Mouse (Mus musculus) MEL (cell line): ENCODE measurements around the gene Nucks1. TPM values are rescaled to one million over a fixed set of nuclear protein-coding genes. Genes with fewer than 3 reads are reported as not detected.
A peak's percentile ranks its signal among the peaks of the same experiment; 100 is the strongest.

Source experiments
- DNase-seq: peaks from one replicate; pipeline ENCODE4 v3.0.0; 2011; ENCODE audit warnings: low read depth, low spot score
- H3K27ac ChIP-seq: 2 replicates; pipeline ENCODE4 v1.5.1; 2012; ENCODE audit warnings: low read depth, mild to moderate bottlenecking, control low read depth, low read length, moderate library complexity; ENCODE audit not compliant: control insufficient read depth
- H3K27me3 ChIP-seq, 2 experiments: fragments of 150-350 bp in 1 of 2; sonication (generic) in 1 of 2; 2 replicates each; pipeline ENCODE4 v1.6.1; 2012; ENCODE audit warnings: low read length in 2 of 2, mild to moderate bottlenecking in 2 of 2, improper control_type of control experiment in 1 of 2, moderate library complexity in 1 of 2; ENCODE audit not compliant: insufficient read depth in 2 of 2, control insufficient read depth in 1 of 2
- H3K36me3 ChIP-seq, 2 experiments: 2 replicates each; pipeline ENCODE4 v1.6.1; 2012 to 2014; ENCODE audit warnings: low read length in 2 of 2, improper control_type of control experiment in 1 of 2, inconsistent platforms in 1 of 2, mild to moderate bottlenecking in 1 of 2; ENCODE audit not compliant: insufficient read depth in 2 of 2, control insufficient read depth in 1 of 2
- H3K4me1 ChIP-seq, 2 experiments: fragments of 150-350 bp in 1 of 2; sonication (generic) in 1 of 2; 2 replicates each; pipeline ENCODE4 v1.6.1; 2012; ENCODE audit warnings: low read length in 2 of 2, improper control_type of control experiment in 1 of 2, mild to moderate bottlenecking in 1 of 2; ENCODE audit not compliant: insufficient read depth in 2 of 2, control insufficient read depth in 1 of 2
- H3K4me3 ChIP-seq, 2 experiments: fragments of 150-350 bp in 1 of 2; sonication (generic) in 1 of 2; 2 replicates each; pipeline ENCODE4 v1.5.1; 2012; ENCODE audit warnings: low read depth in 2 of 2, low read length in 2 of 2, mild to moderate bottlenecking in 2 of 2, moderate library complexity in 2 of 2, control low read depth in 1 of 2, improper control_type of control experiment in 1 of 2; ENCODE audit not compliant: control insufficient read depth in 1 of 2, insufficient read depth in 1 of 2
- H3K79me2 ChIP-seq: 2 replicates; pipeline ENCODE4 v1.6.1; 2012; ENCODE audit warnings: mild to moderate bottlenecking, low read length, moderate library complexity; ENCODE audit not compliant: control insufficient read depth, poor library complexity, insufficient read depth
- H3K9ac ChIP-seq: 2 replicates; pipeline ENCODE4 v1.6.1; 2012; ENCODE audit warnings: low read depth, mild to moderate bottlenecking, control low read depth, low read length, moderate library complexity; ENCODE audit not compliant: control insufficient read depth, poor library complexity, severe bottlenecking
- H3K9me3 ChIP-seq: fragments of 150-350 bp; sonication (generic); replicated peaks from 2 replicates; pipeline ENCODE4 v1.6.1; 2012; ENCODE audit warnings: mild to moderate bottlenecking, low read length, improper control_type of control experiment, moderate library complexity; ENCODE audit not compliant: insufficient read depth
- BHLHE40 ChIP-seq: IDR thresholded peaks from 2 replicates; pipeline ENCODE4 v1.6.1; 2012; ENCODE audit warnings: low read depth, mild to moderate bottlenecking, inconsistent platforms, low read length, improper control_type of control experiment, borderline replicate concordance
- CHD1 ChIP-seq: IDR thresholded peaks from 2 replicates; pipeline ENCODE4 v1.6.1; 2012; ENCODE audit warnings: low read depth, mild to moderate bottlenecking, inconsistent platforms, low read length, improper control_type of control experiment
- CHD2 ChIP-seq: IDR thresholded peaks from 2 replicates; pipeline ENCODE4 v1.6.1; 2011; ENCODE audit warnings: low read length, improper control_type of control experiment
- CTCF ChIP-seq, 3 experiments: IDR thresholded peaks in 2 of 3; conservative IDR thresholded peaks in 1 of 3; 2 replicates each; pipeline ENCODE4 v1.5.1; 2011 to 2012; ENCODE audit warnings: low read length in 3 of 3, low read depth in 2 of 3, mild to moderate bottlenecking in 2 of 3, improper control_type of control experiment in 1 of 3, inconsistent platforms in 1 of 3, mixed read lengths in 1 of 3, moderate library complexity in 1 of 3; ENCODE audit not compliant: control insufficient read depth in 1 of 3, insufficient read depth in 1 of 3, poor library complexity in 1 of 3, severe bottlenecking in 1 of 3
- E2F4 ChIP-seq: IDR thresholded peaks from 2 replicates; pipeline ENCODE4 v1.6.1; 2011; ENCODE audit warnings: low read depth, low read length, improper control_type of control experiment, borderline replicate concordance
- ELF1 ChIP-seq: IDR thresholded peaks from 2 replicates; pipeline ENCODE4 v1.6.1; 2014; ENCODE audit warnings: low read depth, mild to moderate bottlenecking, inconsistent platforms, low read length, improper control_type of control experiment, moderate library complexity
- EP300 ChIP-seq, 2 experiments: IDR thresholded peaks; 2 replicates each; pipeline ENCODE4 v1.6.1; 2011; ENCODE audit warnings: improper control_type of control experiment in 2 of 2, low read length in 2 of 2, low read depth in 1 of 2, mild to moderate bottlenecking in 1 of 2
- ETS1 ChIP-seq: IDR thresholded peaks from 2 replicates; pipeline ENCODE4 v1.6.1; 2012; ENCODE audit warnings: low read depth, mild to moderate bottlenecking, inconsistent platforms, low read length, improper control_type of control experiment, moderate library complexity
- GABPA ChIP-seq: IDR thresholded peaks from 2 replicates; pipeline ENCODE4 v1.6.1; 2012; ENCODE audit warnings: low read depth, mild to moderate bottlenecking, inconsistent platforms, low read length, improper control_type of control experiment, moderate library complexity
- HCFC1 ChIP-seq: IDR thresholded peaks from 2 replicates; pipeline ENCODE4 v1.6.1; 2012; ENCODE audit warnings: low read depth, mild to moderate bottlenecking, inconsistent platforms, low read length, improper control_type of control experiment, moderate library complexity
- JUND ChIP-seq: IDR thresholded peaks from 2 replicates; pipeline ENCODE4 v1.6.1; 2011; ENCODE audit warnings: low read depth, mild to moderate bottlenecking, improper control_type of control experiment, low read length
- KAT2A ChIP-seq: conservative IDR thresholded peaks from 2 replicates; pipeline ENCODE4 v1.6.1; 2012; ENCODE audit warnings: low read depth, low read length, improper control_type of control experiment, inconsistent platforms
- MAFK ChIP-seq: IDR thresholded peaks from 2 replicates; pipeline ENCODE4 v1.6.1; 2011; ENCODE audit warnings: low read depth, mild to moderate bottlenecking, low read length, improper control_type of control experiment, borderline replicate concordance
- MAX ChIP-seq: IDR thresholded peaks from 2 replicates; pipeline ENCODE4 v1.6.1; 2011; ENCODE audit warnings: low read length, improper control_type of control experiment
- MAZ ChIP-seq: IDR thresholded peaks from 2 replicates; pipeline ENCODE4 v1.6.1; 2012; ENCODE audit warnings: low read depth, mild to moderate bottlenecking, inconsistent platforms, low read length, improper control_type of control experiment
- MEF2A ChIP-seq: IDR thresholded peaks from 2 replicates; pipeline ENCODE4 v1.6.1; 2014; ENCODE audit warnings: low read depth, mild to moderate bottlenecking, inconsistent platforms, low read length, improper control_type of control experiment; ENCODE audit not compliant: poor library complexity, insufficient replicate concordance, severe bottlenecking; ENCODE audit errors: extremely low read depth
- MXI1 ChIP-seq: IDR thresholded peaks from 2 replicates; pipeline ENCODE4 v1.6.1; 2011; ENCODE audit warnings: mild to moderate bottlenecking, low read depth, low read length, improper control_type of control experiment
- MYB ChIP-seq: IDR thresholded peaks from 2 replicates; pipeline ENCODE4 v1.6.1; 2011; ENCODE audit warnings: mild to moderate bottlenecking, low read depth, low read length, improper control_type of control experiment
- MYC ChIP-seq: IDR thresholded peaks from 2 replicates; pipeline ENCODE4 v1.6.1; 2011; ENCODE audit warnings: low read depth, mild to moderate bottlenecking, low read length, improper control_type of control experiment, moderate library complexity
- NRF1 ChIP-seq: IDR thresholded peaks from 2 replicates; pipeline ENCODE4 v1.6.1; 2014; ENCODE audit warnings: low read depth, mild to moderate bottlenecking, inconsistent platforms, low read length, improper control_type of control experiment, moderate library complexity; ENCODE audit not compliant: poor library complexity, insufficient read depth, severe bottlenecking
- POLR2A ChIP-seq, 2 experiments: IDR thresholded peaks; 2 replicates each; pipeline ENCODE4 v1.6.1; 2011 to 2012; ENCODE audit warnings: low read length in 2 of 2, mild to moderate bottlenecking in 2 of 2, control low read depth in 1 of 2, improper control_type of control experiment in 1 of 2, low read depth in 1 of 2, moderate library complexity in 1 of 2; ENCODE audit not compliant: control insufficient read depth in 1 of 2, insufficient read depth in 1 of 2, poor library complexity in 1 of 2
- POLR2AphosphoS2 ChIP-seq: IDR thresholded peaks from 2 replicates; pipeline ENCODE4 v1.6.1; 2011; ENCODE audit warnings: low read length, improper control_type of control experiment
- POLR2AphosphoS5 ChIP-seq: IDR thresholded peaks from 2 replicates; pipeline ENCODE4 v1.6.1; 2012; ENCODE audit warnings: low read depth, borderline replicate concordance, mild to moderate bottlenecking, inconsistent platforms, low read length, moderate library complexity, mixed read lengths
- RAD21 ChIP-seq: IDR thresholded peaks from 2 replicates; pipeline ENCODE4 v1.6.1; 2011; ENCODE audit warnings: mild to moderate bottlenecking, low read depth, low read length, improper control_type of control experiment
- RCOR1 ChIP-seq: IDR thresholded peaks from 2 replicates; pipeline ENCODE4 v1.6.1; 2012; ENCODE audit warnings: low read depth, mild to moderate bottlenecking, inconsistent platforms, low read length, improper control_type of control experiment
- SIN3A ChIP-seq: IDR thresholded peaks from 2 replicates; pipeline ENCODE4 v1.6.1; 2012; ENCODE audit warnings: low read length, improper control_type of control experiment, inconsistent platforms
- SMC3 ChIP-seq: IDR thresholded peaks from 2 replicates; pipeline ENCODE4 v1.6.1; 2011; ENCODE audit warnings: low read depth, low read length, improper control_type of control experiment
- TAL1 ChIP-seq: IDR thresholded peaks from 2 replicates; pipeline ENCODE4 v1.6.1; 2012; ENCODE audit warnings: mild to moderate bottlenecking, inconsistent platforms, low read length, moderate library complexity, mixed read lengths
- TBP ChIP-seq: IDR thresholded peaks from 2 replicates; pipeline ENCODE4 v1.8.0; 2011; ENCODE audit warnings: low read depth, low read length, improper control_type of control experiment
- TCF12 ChIP-seq: IDR thresholded peaks from 2 replicates; pipeline ENCODE4 v1.6.1; 2014; ENCODE audit warnings: low read depth, mild to moderate bottlenecking, inconsistent platforms, low read length, improper control_type of control experiment, moderate library complexity
- UBTF ChIP-seq: IDR thresholded peaks from 2 replicates; pipeline ENCODE4 v1.6.1; 2012; ENCODE audit warnings: low read depth, mild to moderate bottlenecking, inconsistent platforms, low read length, improper control_type of control experiment, moderate library complexity, borderline replicate concordance; ENCODE audit not compliant: insufficient read depth
- USF1 ChIP-seq: IDR thresholded peaks from 2 replicates; pipeline ENCODE4 v1.6.1; 2014; ENCODE audit warnings: low read depth, mild to moderate bottlenecking, inconsistent platforms, low read length, improper control_type of control experiment, moderate library complexity
- USF2 ChIP-seq, 2 experiments: IDR thresholded peaks; 2 replicates each; pipeline ENCODE4 v1.6.1; 2011 to 2012; ENCODE audit warnings: improper control_type of control experiment in 2 of 2, low read length in 2 of 2, borderline replicate concordance in 1 of 2, inconsistent platforms in 1 of 2, low read depth in 1 of 2, mild to moderate bottlenecking in 1 of 2; ENCODE audit not compliant: insufficient read depth in 1 of 2
- ZC3H11A ChIP-seq: IDR thresholded peaks from 2 replicates; pipeline ENCODE4 v1.6.1; 2012; ENCODE audit warnings: low read depth, mild to moderate bottlenecking, inconsistent platforms, low read length, improper control_type of control experiment
- ZMIZ1 ChIP-seq: IDR thresholded peaks from 2 replicates; pipeline ENCODE4 v1.6.1; 2012; ENCODE audit warnings: low read depth, mild to moderate bottlenecking, inconsistent platforms, low read length, improper control_type of control experiment, moderate library complexity
- ZNF384 ChIP-seq: IDR thresholded peaks from 2 replicates; pipeline ENCODE4 v1.6.1; 2012; ENCODE audit warnings: low read depth, mild to moderate bottlenecking, inconsistent platforms, low read length, improper control_type of control experiment
- polyA plus RNA-seq, 2 experiments: library from polyadenylated mRNA; stranded (reverse) in 1 of 2; unstranded in 1 of 2; fragments of >175 nt in 1 of 2; fragments of >200 nt in 1 of 2; gene quantifications; 2 replicates each; pipeline versions ENCODE4 v1.2.1 to v1.2.4; 2012; ENCODE audit warnings: low replicate concordance in 2 of 2, low read depth in 1 of 2; ENCODE audit not compliant: insufficient read length in 2 of 2, insufficient read depth in 1 of 2, missing spikeins in 1 of 2
- total RNA-seq: library from RNA; depleted of rRNA; stranded (reverse); fragments of 300-350 nt; gene quantifications from 2 replicates; pipeline ENCODE4 v1.2.3, GENCODE M21; 2012

The Nucks1 gene
- total and polyA plus RNA-seq, 3 experiments, result 53.7 to 113 (median 84.0) TPM

DNA sequence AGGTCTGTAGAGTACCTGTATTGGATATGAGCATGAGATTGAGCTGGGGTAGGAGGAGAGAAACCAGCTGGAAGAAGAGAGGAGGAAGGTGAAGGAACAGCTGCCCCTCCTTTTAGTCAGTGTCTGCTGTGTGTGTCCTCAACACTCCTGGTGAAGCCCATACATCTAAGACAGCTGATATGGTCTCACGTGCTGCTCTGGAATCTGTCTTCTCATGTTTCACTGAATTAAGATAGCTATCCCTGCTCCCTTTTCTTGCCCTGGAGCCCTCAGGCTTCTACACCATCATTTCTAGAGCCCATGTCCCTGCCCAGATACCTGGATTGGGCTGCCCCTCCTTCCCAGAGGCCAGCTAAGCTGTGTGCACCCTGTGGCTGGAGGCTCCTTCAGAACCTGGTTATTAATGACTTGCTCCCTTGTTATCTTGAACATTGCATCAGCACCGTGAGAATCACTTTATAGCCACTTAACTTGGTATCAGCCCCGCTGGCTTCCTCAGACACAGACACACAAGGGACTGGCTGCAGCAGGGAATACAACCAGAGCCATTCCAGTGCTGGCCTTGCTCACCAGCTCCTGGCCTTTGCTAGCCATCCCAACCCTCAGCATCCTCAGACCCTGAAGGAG, 44.9 kb downstream of the Nucks1 start:
- Histone ChIP-seq H3K27me3 (no peaks in the 10 kb centered on the region), H3K79me2 (no peaks in the 10 kb centered on the region), H3K36me3 (peaks cover 0 to 31% of the 10 kb centered on the region in 2 experiments; a peak in 2 of 4 replicates), H3K4me1 (peaks cover 35 to 44% of the 10 kb centered on the region in 2 experiments), H3K27ac (peak overlapping the region; percentile 77), H3K4me3 (no peak overlapping the region), H3K9ac (peak overlapping the region; percentile 43), H3K9me3 (no peaks in the 10 kb centered on the region)
- peak; percentile 70 for DNase-seq
- TF ChIP-seq CTCF (IDR thresholded peaks at IDR 0.05 in 2 of 3, conservative IDR thresholded peaks at IDR 0.05 in 1 of 3; ENCODE audit: control insufficient read depth in 1 of 3, insufficient read depth in 1 of 3, low read depth in 2 of 3, low read length in 3 of 3, poor library complexity in 1 of 3, severe bottlenecking in 1 of 3), result no peak
- TF ChIP-seq TCF12, result 0 out of 2 replicates have a peak, but pooled peaks have one; percentile 41
- peak; percentile 40; the same call in 1 of the 2 replicates for TF ChIP-seq RCOR1
- no peak; the same call in 1 of the 2 replicates for TF ChIP-seq SIN3A
- no peak for TF ChIP-seq RAD21
- no peak for TF ChIP-seq POLR2AphosphoS5
- no peak for TF ChIP-seq ZNF384
- no peak for TF ChIP-seq MEF2A
- TF ChIP-seq ELF1, result no peak
- no peak for TF ChIP-seq SMC3
- no peak for TF ChIP-seq KAT2A
- no peak for TF ChIP-seq MAFK
- no peak for TF ChIP-seq NRF1
- peak; percentile 85 for TF ChIP-seq ETS1
- TF ChIP-seq BHLHE40, result peak; percentile 98
- TF ChIP-seq CHD1, result no peak
- TF ChIP-seq MAZ, result peak; percentile 24; the same call in 1 of the 2 replicates
- TF ChIP-seq MYB, result no peak
- TF ChIP-seq CHD2, result no peak
- TF ChIP-seq ZMIZ1, result no peak
- TF ChIP-seq JUND, result no peak
- peak; percentile 51; the same call in 1 of the 2 replicates for TF ChIP-seq MXI1
- TF ChIP-seq EP300 (IDR thresholded peaks at IDR 0.05; ENCODE audit: low read depth in 1 of 2, low read length in 2 of 2), result peak; percentile 9 to 44; a peak in 1 of 4 replicates
- TF ChIP-seq TAL1, result no peak
- TF ChIP-seq GABPA, result no peak
- TF ChIP-seq E2F4, result no peak
- TF ChIP-seq USF1, result peak; percentile 70; the same call in 1 of the 2 replicates
- no peak for TF ChIP-seq UBTF
- no peak for TF ChIP-seq ZC3H11A
- TF ChIP-seq USF2 (IDR thresholded peaks at IDR 0.05; ENCODE audit: borderline replicate concordance in 1 of 2, insufficient read depth in 1 of 2, low read depth in 1 of 2, low read length in 2 of 2), result no peak
- no peak; a peak in 1 of 4 replicates for TF ChIP-seq POLR2A (IDR thresholded peaks at IDR 0.05; ENCODE audit: control insufficient read depth in 1 of 2, insufficient read depth in 1 of 2, low read depth in 1 of 2, low read length in 2 of 2, poor library complexity in 1 of 2)
- TF ChIP-seq MAX, result no peak
- TF ChIP-seq MYC, result 0 out of 2 replicates have a peak, but pooled peaks have one; percentile 37
- no peak for TF ChIP-seq POLR2AphosphoS2
- peak; percentile 46; the same call in 1 of the 2 replicates for TF ChIP-seq TBP
- TF ChIP-seq HCFC1, result no peak
